Mouse (Mus musculus): ENCODE measurements around the gene Rabep1.

The Rabep1 gene

GRCm38 (mm10) chr11:70973947-70974346 is 129.4 kb downstream of the Rabep1 start:
- no peak for DNase-seq (ENCODE audit: low spot score)

- DNase-seq (ENCODE audit: low spot score): no peak
Observed at GRCm38 (mm10) chr11:70975193-70975592, 130.6 kb downstream of the Rabep1 start.

GRCm38 (mm10) chr11:70977293-70977692 is 132.7 kb downstream of the Rabep1 start:
- DNase-seq (ENCODE audit: low spot score): no peak

- no peak for DNase-seq (ENCODE audit: low spot score)
Observed at GRCm38 (mm10) chr11:70980232-70980631, 135.7 kb downstream of the Rabep1 start.

GRCm38 (mm10) chr11:70980751-70981510 is 136.4 kb downstream of the Rabep1 start:
- no peak for DNase-seq (ENCODE audit: low spot score)

- no peak for DNase-seq (ENCODE audit: low spot score)
Observed at GRCm38 (mm10) chr11:70982030-70982429, 137.5 kb downstream of the Rabep1 start.

- peak; percentile 95 for DNase-seq (ENCODE audit: low spot score)
Observed at GRCm38 (mm10) chr11:70982557-70983228, 138.1 kb downstream of the Rabep1 start, which contains the start of gene C1qbp. C1qbp (minus strand) TSS chr11:70983026.
